Mouse (Mus musculus): ENCODE data around the gene Klrg2.

DNA sequence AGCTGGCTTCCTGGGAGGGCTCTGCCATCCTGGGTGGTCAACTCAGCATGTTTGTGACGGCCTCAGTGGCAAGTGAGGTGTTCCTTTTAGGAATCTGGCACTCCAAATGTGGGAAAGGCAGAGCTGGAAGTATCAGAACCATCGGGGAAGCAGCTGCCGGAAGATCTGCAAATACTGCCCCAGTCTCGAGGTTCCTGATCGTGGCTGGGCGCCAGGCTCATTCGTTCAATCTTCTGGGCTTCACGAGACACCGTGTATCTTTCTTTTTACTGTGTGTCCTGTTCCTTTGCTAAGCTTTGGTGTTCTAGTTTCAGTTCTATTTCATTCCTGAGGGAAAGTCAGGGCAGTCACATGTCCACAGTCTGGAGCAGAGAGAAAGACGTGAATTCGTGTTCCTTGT lies 3.4 kb upstream of the Klrg2 start:
- TF ChIP-seq POLR2A (IDR thresholded peaks at IDR 0.05; ENCODE audit: low read depth, low read length) (no peak), CTCF (IDR thresholded peaks at IDR 0.05; ENCODE audit: extremely low read depth, insufficient read depth, insufficient read length, insufficient replicate concordance) (no peak)
